Mouse (Mus musculus): ENCODE measurements at regions not wholly inside any gene's neighbourhood (a gene's known extent, or its start where the extent isn't known, plus 50 kb on each side); places are given as distances from the start of the nearest gene placed in this dataset.

DNA sequence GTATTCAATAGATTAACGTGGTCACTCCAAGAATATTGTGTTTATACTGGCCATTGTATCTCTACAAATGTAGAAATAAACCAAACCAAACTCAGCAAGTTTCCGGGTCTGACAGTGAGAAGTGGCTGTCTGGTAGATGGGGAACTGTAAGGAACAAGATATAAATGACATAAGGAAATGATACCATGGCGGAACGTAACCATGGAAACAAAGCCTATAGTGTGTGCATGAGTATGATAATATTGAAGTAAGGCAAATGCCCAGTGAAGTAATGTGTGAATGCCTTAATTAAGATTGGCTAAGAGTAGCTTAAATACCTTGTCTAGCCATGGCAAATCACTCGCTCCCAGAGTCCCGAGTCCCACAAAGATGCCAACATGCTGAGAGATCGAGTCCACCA lies 342.6 kb upstream of the Ercc4 start:
- H3K36me3 ChIP-seq (ENCODE audit: control insufficient read depth in 1 of 2, insufficient read depth in 2 of 2, low read length in 2 of 2), result no peaks in the 10 kb centered on the region
- H3K79me2 ChIP-seq (ENCODE audit: control insufficient read depth, insufficient read depth, low read length, poor library complexity), result no peaks in the 10 kb centered on the region
- H3K9ac ChIP-seq (ENCODE audit: control insufficient read depth, low read depth, low read length, poor library complexity, severe bottlenecking), result no peak overlapping the region
- H3K4me1 ChIP-seq (ENCODE audit: control insufficient read depth in 1 of 2, insufficient read depth in 2 of 2, low read length in 2 of 2), result no peaks in the 10 kb centered on the region
- no peaks in the 10 kb centered on the region for H3K27me3 ChIP-seq (ENCODE audit: control insufficient read depth in 1 of 2, insufficient read depth in 2 of 2, low read length in 2 of 2)
- no peak overlapping the region for H3K27ac ChIP-seq (ENCODE audit: control insufficient read depth, low read depth, low read length)
- H3K4me3 ChIP-seq (ENCODE audit: control insufficient read depth in 1 of 2, insufficient read depth in 1 of 2, low read depth in 2 of 2, low read length in 2 of 2), result no peak overlapping the region
- no peak for DNase-seq (ENCODE audit: low read depth, low spot score)
- H3K9me3 ChIP-seq (replicated peaks; ENCODE audit: insufficient read depth, low read length), result no peaks in the 10 kb centered on the region
- no peak for TF ChIP-seq HCFC1 (IDR thresholded peaks at IDR 0.05; ENCODE audit: low read depth, low read length)
- TF ChIP-seq TBP (IDR thresholded peaks at IDR 0.05; ENCODE audit: low read depth, low read length), result no peak
- TF ChIP-seq POLR2AphosphoS5 (IDR thresholded peaks at IDR 0.05; ENCODE audit: borderline replicate concordance, low read depth, low read length), result no peak
- no peak for TF ChIP-seq ETS1 (IDR thresholded peaks at IDR 0.05; ENCODE audit: low read depth, low read length)
- TF ChIP-seq SIN3A (IDR thresholded peaks at IDR 0.05; ENCODE audit: low read length), result no peak
- no peak for TF ChIP-seq POLR2AphosphoS2 (IDR thresholded peaks at IDR 0.05; ENCODE audit: low read length)
- no peak for TF ChIP-seq EP300 (IDR thresholded peaks at IDR 0.05; ENCODE audit: low read depth in 1 of 2, low read length in 2 of 2)
- no peak for TF ChIP-seq UBTF (IDR thresholded peaks at IDR 0.05; ENCODE audit: borderline replicate concordance, insufficient read depth, low read depth, low read length)
- no peak for TF ChIP-seq POLR2A (IDR thresholded peaks at IDR 0.05; ENCODE audit: control insufficient read depth in 1 of 2, insufficient read depth in 1 of 2, low read depth in 1 of 2, low read length in 2 of 2, poor library complexity in 1 of 2)
- TF ChIP-seq JUND (IDR thresholded peaks at IDR 0.05; ENCODE audit: low read depth, low read length), result no peak
- TF ChIP-seq E2F4 (IDR thresholded peaks at IDR 0.05; ENCODE audit: borderline replicate concordance, low read depth, low read length), result no peak
- no peak for TF ChIP-seq MAZ (IDR thresholded peaks at IDR 0.05; ENCODE audit: low read depth, low read length)
- TF ChIP-seq BHLHE40 (IDR thresholded peaks at IDR 0.05; ENCODE audit: borderline replicate concordance, low read depth, low read length), result no peak
- TF ChIP-seq MXI1 (IDR thresholded peaks at IDR 0.05; ENCODE audit: low read depth, low read length), result no peak
- TF ChIP-seq ZC3H11A (IDR thresholded peaks at IDR 0.05; ENCODE audit: low read depth, low read length), result no peak
- no peak for TF ChIP-seq MYB (IDR thresholded peaks at IDR 0.05; ENCODE audit: low read depth, low read length)
- TF ChIP-seq TAL1 (IDR thresholded peaks at IDR 0.05; ENCODE audit: low read length), result no peak
- no peak for TF ChIP-seq ZMIZ1 (IDR thresholded peaks at IDR 0.05; ENCODE audit: low read depth, low read length)
- TF ChIP-seq USF1 (IDR thresholded peaks at IDR 0.05; ENCODE audit: low read depth, low read length), result no peak
- TF ChIP-seq MAFK (IDR thresholded peaks at IDR 0.05; ENCODE audit: borderline replicate concordance, low read depth, low read length), result no peak

DNA sequence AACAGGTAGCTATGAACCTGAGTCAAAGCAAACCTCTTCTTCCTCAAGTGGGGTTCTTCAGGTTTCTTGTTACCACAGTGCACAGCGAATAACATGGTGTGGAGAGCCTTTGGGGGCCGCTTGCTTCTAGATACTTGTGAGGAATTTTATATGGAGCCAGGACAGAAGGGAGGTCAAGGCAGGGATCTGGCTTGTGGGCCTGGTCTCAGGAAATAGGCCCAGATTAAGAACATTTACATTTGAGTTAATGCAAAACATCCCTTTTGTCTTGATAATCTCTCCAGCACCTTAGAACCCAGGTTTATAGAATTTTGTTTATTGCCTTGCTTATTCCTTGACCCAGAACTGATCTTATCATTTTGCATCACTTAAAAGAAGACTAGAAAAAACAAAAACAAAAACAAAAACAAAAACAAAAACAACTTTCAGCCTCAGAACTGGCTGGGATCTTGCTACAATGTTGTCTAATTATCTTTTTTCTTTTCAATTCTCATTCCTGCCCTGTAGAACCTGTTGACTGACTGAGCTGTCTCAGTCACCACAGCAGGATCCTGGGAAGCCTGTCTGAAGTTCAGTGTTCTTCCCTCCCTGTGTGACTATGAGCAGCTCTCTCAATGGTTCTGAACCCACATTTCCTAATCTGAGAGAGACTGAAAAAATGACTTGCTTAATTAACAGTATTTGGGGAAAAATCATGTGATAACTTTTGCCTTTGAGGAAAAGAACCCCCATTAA lies 341.2 kb upstream of the Ercc4 start:
- DNase-seq (ENCODE audit: low read depth, low spot score), result no peak
- Histone ChIP-seq H3K36me3 (ENCODE audit: control insufficient read depth in 1 of 2, insufficient read depth in 2 of 2, low read length in 2 of 2) (no peaks in the 10 kb centered on the region), H3K79me2 (ENCODE audit: control insufficient read depth, insufficient read depth, low read length, poor library complexity) (no peaks in the 10 kb centered on the region), H3K27me3 (ENCODE audit: control insufficient read depth in 1 of 2, insufficient read depth in 2 of 2, low read length in 2 of 2) (no peaks in the 10 kb centered on the region), H3K4me1 (ENCODE audit: control insufficient read depth in 1 of 2, insufficient read depth in 2 of 2, low read length in 2 of 2) (no peaks in the 10 kb centered on the region), H3K27ac (ENCODE audit: control insufficient read depth, low read depth, low read length) (no peak overlapping the region), H3K4me3 (ENCODE audit: control insufficient read depth in 1 of 2, insufficient read depth in 1 of 2, low read depth in 2 of 2, low read length in 2 of 2) (no peak overlapping the region), H3K9me3 (replicated peaks; ENCODE audit: insufficient read depth, low read length) (no peaks in the 10 kb centered on the region), H3K9ac (ENCODE audit: control insufficient read depth, low read depth, low read length, poor library complexity, severe bottlenecking) (no peak overlapping the region)
- TF ChIP-seq POLR2AphosphoS5 (IDR thresholded peaks at IDR 0.05; ENCODE audit: borderline replicate concordance, low read depth, low read length) (no peak), MAZ (IDR thresholded peaks at IDR 0.05; ENCODE audit: low read depth, low read length) (no peak), TAL1 (IDR thresholded peaks at IDR 0.05; ENCODE audit: low read length) (no peak), MYB (IDR thresholded peaks at IDR 0.05; ENCODE audit: low read depth, low read length) (no peak), HCFC1 (IDR thresholded peaks at IDR 0.05; ENCODE audit: low read depth, low read length) (no peak), UBTF (IDR thresholded peaks at IDR 0.05; ENCODE audit: borderline replicate concordance, insufficient read depth, low read depth, low read length) (no peak), BHLHE40 (IDR thresholded peaks at IDR 0.05; ENCODE audit: borderline replicate concordance, low read depth, low read length) (no peak)
